Mouse (Mus musculus) forebrain, embryonic 12.5 days (tissue): ENCODE measurements around the gene St5. TPM values are rescaled to one million over a fixed set of nuclear protein-coding genes. Genes with fewer than 3 reads are reported as not detected.
A peak's percentile ranks its signal among the peaks of the same experiment; 100 is the strongest.

Source experiments
- ATAC-seq: fragments of 200-750 bp; cut with Nextera tagmentation; 2 replicates; pipeline ENCODE4 v1.8.0; 2017; ENCODE audit warnings: moderate TSS enrichment; ENCODE audit not compliant: low FRiP score
- H3K27ac ChIP-seq: fragments of 300-500 bp; sonication (generic); 2 replicates; pipeline ENCODE4 v1.5.1; 2016; ENCODE audit warnings: mild to moderate bottlenecking
- H3K27me3 ChIP-seq: fragments of 300-500 bp; sonication (generic); 2 replicates; pipeline ENCODE4 v1.6.1; 2016; ENCODE audit warnings: mild to moderate bottlenecking
- H3K36me3 ChIP-seq: fragments of 300-500 bp; sonication (generic); replicated peaks from 2 replicates; pipeline ENCODE4 v1.6.1; 2016; ENCODE audit warnings: mild to moderate bottlenecking
- H3K4me1 ChIP-seq: fragments of 300-500 bp; sonication (generic); 2 replicates; pipeline ENCODE4 v1.6.1; 2016
- H3K4me2 ChIP-seq: fragments of 300-500 bp; sonication (generic); 2 replicates; pipeline ENCODE4 v1.6.1; 2016; ENCODE audit warnings: mild to moderate bottlenecking, moderate library complexity
- H3K4me3 ChIP-seq: fragments of 300-500 bp; sonication (generic); replicated peaks from 2 replicates; pipeline ENCODE4 v1.5.1; 2016; ENCODE audit warnings: mild to moderate bottlenecking
- H3K9ac ChIP-seq: fragments of 300-500 bp; sonication (generic); 2 replicates; pipeline ENCODE4 v1.6.1; 2016; ENCODE audit warnings: mild to moderate bottlenecking
- H3K9me3 ChIP-seq: fragments of 300-500 bp; sonication (generic); 2 replicates; pipeline ENCODE4 v1.6.1; 2016
- WGBS: fragments of 180-500 bp; shearing (Covaris S2); methylation state at CpG from one replicate; pipeline ENCODE4 v1.1.7; 2016; 5-methylcytosine and 5-hydroxymethylcytosine counted together
- microRNA-seq: library from miRNA; unstranded; fragments of <30 nt; microRNA quantifications from one replicate; pipeline ENCODE4, GENCODE M21; 2017
- polyA plus RNA-seq: library from polyadenylated mRNA; unstranded; fragments of >200 nt; fragmentation: Nextera tagmentation; extraction: Ambion mirVana; gene quantifications from 2 replicates; pipeline ENCODE4 v1.2.1, GENCODE M21; 2016

St5 gene
- polyA plus RNA-seq, 1 experiment from 2014 or later, result 26.0 TPM

- peak overlapping the region; percentile 25 for H3K4me2 ChIP-seq
- H3K27ac ChIP-seq, result peak overlapping the region; percentile 37; the same call in 1 of the 2 replicates
- H3K4me1 ChIP-seq, result peaks cover 15% of the 10 kb centered on the region
- H3K4me3 ChIP-seq, result no peak overlapping the region
- no peaks in the 10 kb centered on the region for H3K27me3 ChIP-seq
- ATAC-seq, result peak; percentile 17; the same call in 1 of the 2 replicates
- no peaks in the 10 kb centered on the region for H3K36me3 ChIP-seq
- H3K9ac ChIP-seq, result no peak overlapping the region
- H3K9me3 ChIP-seq, result no peaks in the 10 kb centered on the region
- 37% methylated on average over 9 of the region's 9 CpGs for WGBS
These were observed 195.8 kb downstream of the St5 start for GRCm38 (mm10) chr7:109507572-109507971.

- Histone ChIP-seq H3K27ac (peak overlapping the region; percentile 37; the same call in 1 of the 2 replicates), H3K9me3 (no peaks in the 10 kb centered on the region), H3K36me3 (no peaks in the 10 kb centered on the region), H3K4me2 (peak overlapping the region; percentile 25), H3K9ac (no peak overlapping the region), H3K27me3 (no peaks in the 10 kb centered on the region), H3K4me1 (peaks cover 15% of the 10 kb centered on the region), H3K4me3 (no peak overlapping the region)
- 4% methylated on average over 8 of the region's 8 CpGs for WGBS
- peak; percentile 75 for ATAC-seq
These were observed 196.3 kb downstream of the St5 start for GRCm38 (mm10) chr7:109507119-109507518.

- no peak overlapping the region for H3K4me3 ChIP-seq
- 52% methylated on average over 4 of the region's 4 CpGs for WGBS
- H3K36me3 ChIP-seq, result no peaks in the 10 kb centered on the region
- no peak for ATAC-seq
- no peak overlapping the region for H3K4me2 ChIP-seq
- H3K9ac ChIP-seq, result no peak overlapping the region
- no peaks in the 10 kb centered on the region for H3K9me3 ChIP-seq
- peaks cover 17% of the 10 kb centered on the region for H3K4me1 ChIP-seq
- H3K27ac ChIP-seq, result no peak overlapping the region
- H3K27me3 ChIP-seq, result peaks cover 11% of the 10 kb centered on the region
These were observed 205.9 kb downstream of the St5 start for GRCm38 (mm10) chr7:109497507-109497906.

GRCm38 (mm10) chr7:109493319-109494316 lies 209.8 kb downstream of the St5 start:
- no peak overlapping the region for H3K27ac ChIP-seq
- H3K9me3 ChIP-seq, result no peaks in the 10 kb centered on the region
- peaks cover 17% of the 10 kb centered on the region for H3K4me1 ChIP-seq
- ATAC-seq, result peak; percentile 72
- WGBS, result 7% methylated on average over 21 of the region's 21 CpGs
- peak overlapping the region; percentile 51 for H3K4me2 ChIP-seq
- H3K27me3 ChIP-seq, result peaks cover 15% of the 10 kb centered on the region
- no peaks in the 10 kb centered on the region for H3K36me3 ChIP-seq
- H3K9ac ChIP-seq, result peak overlapping the region; percentile 25; the same call in 1 of the 2 replicates
- H3K4me3 ChIP-seq, result peak overlapping the region; percentile 31

GRCm38 (mm10) chr7:109492616-109493318 lies 210.6 kb downstream of the St5 start:
- H3K27ac ChIP-seq, result no peak overlapping the region
- peaks cover 15% of the 10 kb centered on the region for H3K27me3 ChIP-seq
- peaks cover 17% of the 10 kb centered on the region for H3K4me1 ChIP-seq
- no peaks in the 10 kb centered on the region for H3K9me3 ChIP-seq
- H3K9ac ChIP-seq, result no peak overlapping the region
- 53% methylated on average over 18 of the region's 18 CpGs for WGBS
- no peak for ATAC-seq
- H3K36me3 ChIP-seq, result no peaks in the 10 kb centered on the region
- H3K4me2 ChIP-seq, result peak overlapping the region; percentile 51
- H3K4me3 ChIP-seq, result no peak overlapping the region

- Histone ChIP-seq H3K4me1 (0 out of 2 replicates have a peak, but pooled peaks cover 3% of the 10 kb centered on the region), H3K36me3 (no peaks in the 10 kb centered on the region), H3K9ac (no peak overlapping the region), H3K4me3 (no peak overlapping the region), H3K27me3 (no peaks in the 10 kb centered on the region; the same call in 1 of the 2 replicates), H3K9me3 (no peaks in the 10 kb centered on the region), H3K27ac (no peak overlapping the region), H3K4me2 (no peak overlapping the region)
- WGBS, result 66% methylated on average over 5 of the region's 5 CpGs
- no peak for ATAC-seq
These were observed 219.2 kb downstream of the St5 start for GRCm38 (mm10) chr7:109484221-109484620.

GRCm38 (mm10) chr7:109480765-109481197 lies 222.6 kb downstream of the St5 start:
- ATAC-seq, result peak; percentile 69; the same call in 1 of the 2 replicates
- no peaks in the 10 kb centered on the region; the same call in 1 of the 2 replicates for H3K27me3 ChIP-seq
- H3K9me3 ChIP-seq, result no peaks in the 10 kb centered on the region
- H3K9ac ChIP-seq, result no peak overlapping the region
- no peaks in the 10 kb centered on the region for H3K36me3 ChIP-seq
- H3K27ac ChIP-seq, result no peak overlapping the region
- H3K4me1 ChIP-seq, result 0 out of 2 replicates have a peak, but pooled peaks cover 3% of the 10 kb centered on the region
- H3K4me3 ChIP-seq, result peak overlapping the region; percentile 16; the same call in 1 of the 2 replicates
- 20% methylated on average over 7 of the region's 7 CpGs for WGBS
- peak overlapping the region; percentile 26 for H3K4me2 ChIP-seq

GRCm38 (mm10) chr7:109477926-109478325 lies 225.5 kb downstream of the St5 start:
- no peak overlapping the region for H3K4me3 ChIP-seq
- H3K4me2 ChIP-seq, result no peak overlapping the region
- no peak overlapping the region for H3K27ac ChIP-seq
- WGBS, result 89% methylated on average over 3 of the region's 3 CpGs
- no peak overlapping the region for H3K9ac ChIP-seq
- H3K36me3 ChIP-seq, result no peaks in the 10 kb centered on the region
- no peaks in the 10 kb centered on the region for H3K9me3 ChIP-seq
- H3K4me1 ChIP-seq, result 0 out of 2 replicates have a peak, but pooled peaks cover 3% of the 10 kb centered on the region
- ATAC-seq, result no peak
- no peaks in the 10 kb centered on the region for H3K27me3 ChIP-seq

Small RNA genes within 50 kb of the gene (microRNA-seq; reads per million reads assigned to microRNA genes)
- gene Gm47284, result not detected

Other genes with a start within 250 kb of the St5 start
- gene Trim66, start 195.5 kb downstream of the St5 start, polyA plus RNA-seq, result 0.64 and 1.6 TPM in 2 replicates
- 97.2 and 98.3 TPM in 2 replicates for gene Rpl27a, start 184.5 kb downstream of the St5 start, polyA plus RNA-seq
- gene Akip1, start 85 bp upstream of the St5 start, polyA plus RNA-seq, result 15.6 and 17.4 TPM in 2 replicates
- not detected in 2 replicates for gene BC051019, start 20.2 kb upstream of the St5 start, polyA plus RNA-seq
- not detected in 2 replicates for gene Ascl3, start 28.1 kb upstream of the St5 start, polyA plus RNA-seq
- gene Tmem9b, start 49.3 kb upstream of the St5 start, polyA plus RNA-seq, result 48.9 and 49.8 TPM in 2 replicates
- gene Nrip3, start 78.4 kb upstream of the St5 start, polyA plus RNA-seq, result 2.2 and 2.3 TPM in 2 replicates
- gene Scube2, start 162.1 kb upstream of the St5 start, polyA plus RNA-seq, result 1.5 and 1.8 TPM in 2 replicates